Mouse (Mus musculus): ENCODE results near the gene Helt.

GRCm38 (mm10) chr8:46331801-46332200, 37.3 kb upstream of the Helt start:
- no peak for TF ChIP-seq CTCF (IDR thresholded peaks at IDR 0.05; ENCODE audit: insufficient read depth, low read length)
- TF ChIP-seq POLR2A (IDR thresholded peaks at IDR 0.05; ENCODE audit: borderline replicate concordance, extremely low read depth, low read depth, low read length) = no peak
